Mouse (Mus musculus) neural tube, embryonic 11.5 days (tissue): ENCODE results near the gene Rmnd5b. TPM values are rescaled to one million over a fixed set of nuclear protein-coding genes. Genes with fewer than 3 reads are reported as not detected.
A peak's percentile ranks its signal among the peaks of the same experiment; 100 is the strongest.

Experiments
- ATAC-seq: fragments of 200-750 bp; cut with Nextera tagmentation; 2 replicates; pipeline ENCODE4 v1.8.0; 2017; ENCODE audit warnings: moderate number of reproducible peaks, mild to moderate bottlenecking, moderate TSS enrichment, moderate library complexity; ENCODE audit not compliant: insufficient read depth, low FRiP score, low TSS enrichment
- DNase-seq: peaks from one replicate; pipeline ENCODE4 v3.0.0-alpha.2; 2015; ENCODE audit warnings: low spot score
- H3K27ac ChIP-seq: fragments of 300-500 bp; sonication (generic); 2 replicates; pipeline ENCODE4 v1.5.1; 2014; ENCODE audit warnings: low read depth, mild to moderate bottlenecking, low read length
- H3K27me3 ChIP-seq: fragments of 300-500 bp; sonication (generic); 2 replicates; pipeline ENCODE4 v1.6.1; 2014; ENCODE audit warnings: mild to moderate bottlenecking, low read length, mixed read lengths; ENCODE audit not compliant: control insufficient read depth, insufficient read depth
- H3K36me3 ChIP-seq: fragments of 300-500 bp; sonication (generic); 2 replicates; pipeline ENCODE4 v1.6.1; 2014; ENCODE audit warnings: mild to moderate bottlenecking, low read length, moderate library complexity, mixed read lengths; ENCODE audit not compliant: control insufficient read depth, insufficient read depth
- H3K4me1 ChIP-seq: fragments of 300-500 bp; sonication (generic); 2 replicates; pipeline ENCODE4 v1.6.1; 2014; ENCODE audit warnings: low read length, mixed read lengths; ENCODE audit not compliant: control insufficient read depth, insufficient read depth
- H3K4me2 ChIP-seq: fragments of 300-500 bp; sonication (generic); 2 replicates; pipeline ENCODE4 v1.6.1; 2014; ENCODE audit warnings: low read depth, mild to moderate bottlenecking, moderate library complexity
- H3K4me3 ChIP-seq: fragments of 300-500 bp; sonication (generic); 2 replicates; pipeline ENCODE4 v1.5.1; 2014; ENCODE audit warnings: low read depth, low read length
- H3K9ac ChIP-seq: fragments of 300-500 bp; sonication (generic); 2 replicates; pipeline ENCODE4 v1.6.1; 2014; ENCODE audit warnings: mild to moderate bottlenecking, low read length
- H3K9me3 ChIP-seq: fragments of 300-500 bp; sonication (generic); 2 replicates; pipeline ENCODE4 v1.6.1; 2016; ENCODE audit warnings: low read length; ENCODE audit not compliant: control insufficient read depth
- WGBS: fragments of 180-500 bp; shearing (Covaris S2); extraction: QIAGEN DNeasy Blood & Tissue Kit; methylation state at CpG from one replicate; pipeline ENCODE4 v1.1.7; 2014; 5-methylcytosine and 5-hydroxymethylcytosine counted together
- polyA plus RNA-seq: library from polyadenylated mRNA; unstranded; fragments of >200 nt; fragmentation: Nextera tagmentation; extraction: Ambion mirVana; gene quantifications from 2 replicates; pipeline ENCODE4 v1.2.1, GENCODE M21; 2014

Gene Rmnd5b
- polyA plus RNA-seq, result 51.2 and 52.6 TPM in 2 replicates

GRCm38 (mm10) chr11:51635525-51636322 lies at the start of gene Rmnd5b:
Gene Rmnd5b (minus strand): TSS chr11:51635896.
- no peaks in the 10 kb centered on the region for H3K9me3 ChIP-seq
- peak within 1 kb of the TSS; percentile 72 for H3K9ac ChIP-seq
- ATAC-seq, result peak; percentile 78
- DNase-seq, result peak; percentile 87
- H3K4me1 ChIP-seq, result peaks cover 3% of the 10 kb centered on the region; the same call in 1 of the 2 replicates
- under 1% methylated on average over 61 of the region's 61 CpGs for WGBS
- H3K36me3 ChIP-seq, result no peaks in the 10 kb centered on the region
- H3K27me3 ChIP-seq, result no peaks in the 10 kb centered on the region
- H3K4me2 ChIP-seq, result peak within 1 kb of the TSS; percentile 77
- peak within 1 kb of the TSS; percentile 74 for H3K4me3 ChIP-seq
- H3K27ac ChIP-seq, result peak within 1 kb of the TSS; percentile 49; the same call in 1 of the 2 replicates

- Histone ChIP-seq H3K36me3 (peaks cover 3% of the 10 kb centered on the region; the same call in 1 of the 2 replicates), H3K27me3 (no peaks in the 10 kb centered on the region), H3K4me3 (no peak overlapping the region), H3K27ac (no peak overlapping the region), H3K9me3 (no peaks in the 10 kb centered on the region), H3K9ac (no peak overlapping the region), H3K4me2 (no peak overlapping the region), H3K4me1 (no peaks in the 10 kb centered on the region)
- ATAC-seq (no peak), DNase-seq (no peak)
- WGBS, result 40% methylated on average over 8 of the region's 8 CpGs
Observed at GRCm38 (mm10) chr11:51681976-51682374, 46.3 kb upstream of the Rmnd5b start.

GRCm38 (mm10) chr11:51681324-51681975 lies 45.8 kb upstream of the Rmnd5b start:
- Histone ChIP-seq H3K4me1 (no peaks in the 10 kb centered on the region), H3K27ac (no peak overlapping the region), H3K36me3 (peaks cover 3% of the 10 kb centered on the region; the same call in 1 of the 2 replicates), H3K27me3 (no peaks in the 10 kb centered on the region), H3K4me3 (no peak overlapping the region), H3K9me3 (no peaks in the 10 kb centered on the region), H3K9ac (no peak overlapping the region), H3K4me2 (no peak overlapping the region)
- 41% methylated on average over 13 of the region's 13 CpGs for WGBS
- DNase-seq (peak; percentile 86), ATAC-seq (no peak)

GRCm38 (mm10) chr11:51679466-51679865 lies 43.8 kb upstream of the Rmnd5b start:
- Histone ChIP-seq H3K27me3 (no peaks in the 10 kb centered on the region), H3K4me1 (no peaks in the 10 kb centered on the region), H3K4me3 (no peak overlapping the region), H3K9me3 (no peaks in the 10 kb centered on the region), H3K4me2 (no peak overlapping the region), H3K9ac (no peak overlapping the region), H3K27ac (no peak overlapping the region), H3K36me3 (no peaks in the 10 kb centered on the region)
- no peak for DNase-seq
- ATAC-seq, result no peak
- 78% methylated on average over 3 of the region's 3 CpGs for WGBS

- DNase-seq (no peak), ATAC-seq (no peak)
- H3K9ac ChIP-seq, result no peak overlapping the region
- H3K27me3 ChIP-seq, result no peaks in the 10 kb centered on the region
- 64% methylated on average over 6 of the region's 6 CpGs for WGBS
- no peak overlapping the region for H3K4me3 ChIP-seq
- H3K4me2 ChIP-seq, result no peak overlapping the region
- no peaks in the 10 kb centered on the region for H3K36me3 ChIP-seq
- H3K9me3 ChIP-seq, result no peaks in the 10 kb centered on the region
- H3K4me1 ChIP-seq, result no peaks in the 10 kb centered on the region
- no peak overlapping the region for H3K27ac ChIP-seq
Observed at GRCm38 (mm10) chr11:51677737-51678418, 42.2 kb upstream of the Rmnd5b start.

GRCm38 (mm10) chr11:51675386-51675785 lies 39.7 kb upstream of the Rmnd5b start:
- Histone ChIP-seq H3K36me3 (no peaks in the 10 kb centered on the region), H3K4me2 (no peak overlapping the region), H3K27ac (no peak overlapping the region), H3K27me3 (no peaks in the 10 kb centered on the region), H3K4me3 (no peak overlapping the region), H3K9me3 (no peaks in the 10 kb centered on the region), H3K9ac (no peak overlapping the region), H3K4me1 (no peaks in the 10 kb centered on the region)
- DNase-seq, result no peak
- no peak for ATAC-seq
- WGBS, result 84% methylated on average over 5 of the region's 5 CpGs

GRCm38 (mm10) chr11:51673291-51673690 lies 37.6 kb upstream of the Rmnd5b start:
- 87% methylated on average over 9 of the region's 9 CpGs for WGBS
- DNase-seq (no peak), ATAC-seq (no peak)
- Histone ChIP-seq H3K4me3 (no peak overlapping the region), H3K36me3 (no peaks in the 10 kb centered on the region), H3K27me3 (no peaks in the 10 kb centered on the region), H3K9me3 (no peaks in the 10 kb centered on the region), H3K27ac (no peak overlapping the region), H3K4me1 (no peaks in the 10 kb centered on the region), H3K4me2 (no peak overlapping the region), H3K9ac (no peak overlapping the region)

- Histone ChIP-seq H3K27me3 (no peaks in the 10 kb centered on the region), H3K4me2 (no peak overlapping the region), H3K4me1 (no peaks in the 10 kb centered on the region), H3K4me3 (no peak overlapping the region), H3K27ac (no peak overlapping the region), H3K36me3 (no peaks in the 10 kb centered on the region), H3K9me3 (no peaks in the 10 kb centered on the region), H3K9ac (no peak overlapping the region)
- no peak for ATAC-seq
- 70% methylated on average over 2 of the region's 2 CpGs for WGBS
- DNase-seq, result no peak
Observed at GRCm38 (mm10) chr11:51671376-51671775, 35.7 kb upstream of the Rmnd5b start.
